Mouse (Mus musculus): ENCODE results near the gene Tcp11l2.

GRCm38 (mm10) chr10:84559986-84560385 is 16.4 kb upstream of the Tcp11l2 start:
- TF ChIP-seq CTCF (IDR thresholded peaks at IDR 0.05; ENCODE audit: low read depth) (no peak), EP300 (IDR thresholded peaks at IDR 0.05; ENCODE audit: low read depth) (no peak)

All from heart, postnatal 0 days (tissue).